Mouse (Mus musculus) stomach, embryonic 15.5 days (tissue): ENCODE results near the gene Tacc2. TPM values are rescaled to one million over a fixed set of nuclear protein-coding genes. Genes with fewer than 3 reads are reported as not detected.

Experiments used
- ATAC-seq: fragments of 200-750 bp; cut with Nextera tagmentation; 2 replicates; pipeline ENCODE4 v1.8.0; 2017; ENCODE audit warnings: low read depth, moderate number of reproducible peaks, moderate TSS enrichment; ENCODE audit not compliant: insufficient read depth, low FRiP score
- H3K27ac ChIP-seq: fragments of 300-500 bp; sonication (generic); 2 replicates; pipeline ENCODE4 v1.5.1; 2015; ENCODE audit warnings: mild to moderate bottlenecking, inconsistent platforms
- H3K27me3 ChIP-seq: fragments of 300-500 bp; sonication (generic); replicated peaks from 2 replicates; pipeline ENCODE4 v1.6.1; 2015; ENCODE audit warnings: inconsistent platforms
- H3K36me3 ChIP-seq: fragments of 300-500 bp; sonication (generic); 2 replicates; pipeline ENCODE4 v1.6.1; 2015; ENCODE audit warnings: inconsistent platforms
- H3K4me1 ChIP-seq: fragments of 300-500 bp; sonication (generic); 2 replicates; pipeline ENCODE4 v1.6.1; 2015; ENCODE audit warnings: inconsistent platforms
- H3K4me2 ChIP-seq: fragments of 300-500 bp; sonication (generic); 2 replicates; pipeline ENCODE4 v1.6.1; 2015; ENCODE audit warnings: mild to moderate bottlenecking, inconsistent platforms
- H3K4me3 ChIP-seq: fragments of 300-500 bp; sonication (generic); replicated peaks from 2 replicates; pipeline ENCODE4 v1.5.1; 2015; ENCODE audit warnings: inconsistent platforms
- H3K9ac ChIP-seq: fragments of 300-500 bp; sonication (generic); 2 replicates; pipeline ENCODE4 v1.6.1; 2015; ENCODE audit warnings: inconsistent platforms
- H3K9me3 ChIP-seq: fragments of 300-500 bp; sonication (generic); 2 replicates; pipeline ENCODE4 v1.6.1; 2016; ENCODE audit warnings: inconsistent platforms
- WGBS: fragments of 180-500 bp; shearing (Covaris S2); methylation state at CpG from one replicate; pipeline ENCODE4 v1.1.7; 2015; 5-methylcytosine and 5-hydroxymethylcytosine counted together
- polyA plus RNA-seq: library from polyadenylated mRNA; unstranded; fragments of >200 nt; fragmentation: Nextera tagmentation; extraction: Ambion mirVana; gene quantifications from 2 replicates; pipeline ENCODE4 v1.2.1, GENCODE M21; 2015

The Tacc2 gene
- polyA plus RNA-seq, 1 experiment from 2014 or later, result 21.4 TPM

DNA sequence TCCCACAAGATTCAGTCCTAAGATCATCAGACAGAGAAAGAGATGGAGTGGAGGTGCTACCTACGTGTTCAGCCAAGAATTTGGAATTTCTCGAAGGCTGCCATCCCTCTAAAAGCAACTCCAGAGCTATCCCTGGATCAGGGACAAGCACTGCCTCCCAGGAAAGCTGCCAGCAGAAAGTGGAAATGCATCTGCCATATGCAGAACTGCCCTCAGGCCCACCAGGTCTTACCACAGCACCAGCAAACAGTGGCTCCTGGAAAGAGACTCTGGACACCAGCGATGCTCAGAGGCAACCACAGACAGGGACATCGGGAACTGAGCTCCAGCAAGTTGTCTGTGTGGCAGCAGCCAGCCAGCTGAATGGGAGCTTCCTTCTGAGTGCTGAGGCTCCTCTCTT lies 45.1 kb downstream of the Tacc2 start:
- no peak overlapping the region for H3K4me2 ChIP-seq
- no peak overlapping the region for H3K27ac ChIP-seq
- H3K4me1 ChIP-seq, result no peaks in the 10 kb centered on the region
- H3K9ac ChIP-seq, result no peak overlapping the region
- ATAC-seq, result no peak
- no peaks in the 10 kb centered on the region for H3K9me3 ChIP-seq
- no peaks in the 10 kb centered on the region for H3K27me3 ChIP-seq
- H3K36me3 ChIP-seq, result no peaks in the 10 kb centered on the region
- H3K4me3 ChIP-seq, result no peak overlapping the region
- 78% methylated on average over 4 of the region's 4 CpGs for WGBS

- H3K36me3 ChIP-seq, result no peaks in the 10 kb centered on the region
- no peak overlapping the region for H3K27ac ChIP-seq
- no peaks in the 10 kb centered on the region for H3K27me3 ChIP-seq
- no peak overlapping the region for H3K9ac ChIP-seq
- H3K9me3 ChIP-seq, result no peaks in the 10 kb centered on the region
- no peak overlapping the region for H3K4me2 ChIP-seq
- no peaks in the 10 kb centered on the region for H3K4me1 ChIP-seq
- 81% methylated on average over 9 of the region's 9 CpGs for WGBS
- no peak overlapping the region for H3K4me3 ChIP-seq
- peak; percentile 43; the same call in 1 of the 2 replicates for ATAC-seq
These were observed 47.1 kb downstream of the Tacc2 start for GRCm38 (mm10) chr7:130624299-130624698.

- Histone ChIP-seq H3K4me3 (no peak overlapping the region), H3K4me2 (no peak overlapping the region), H3K36me3 (no peaks in the 10 kb centered on the region), H3K27ac (no peak overlapping the region), H3K9me3 (no peaks in the 10 kb centered on the region), H3K27me3 (no peaks in the 10 kb centered on the region), H3K9ac (no peak overlapping the region), H3K4me1 (no peaks in the 10 kb centered on the region)
- 82% methylated on average over 7 of the region's 7 CpGs for WGBS
- no peak for ATAC-seq
These were observed 48.1 kb downstream of the Tacc2 start for GRCm38 (mm10) chr7:130625361-130625760.

DNA sequence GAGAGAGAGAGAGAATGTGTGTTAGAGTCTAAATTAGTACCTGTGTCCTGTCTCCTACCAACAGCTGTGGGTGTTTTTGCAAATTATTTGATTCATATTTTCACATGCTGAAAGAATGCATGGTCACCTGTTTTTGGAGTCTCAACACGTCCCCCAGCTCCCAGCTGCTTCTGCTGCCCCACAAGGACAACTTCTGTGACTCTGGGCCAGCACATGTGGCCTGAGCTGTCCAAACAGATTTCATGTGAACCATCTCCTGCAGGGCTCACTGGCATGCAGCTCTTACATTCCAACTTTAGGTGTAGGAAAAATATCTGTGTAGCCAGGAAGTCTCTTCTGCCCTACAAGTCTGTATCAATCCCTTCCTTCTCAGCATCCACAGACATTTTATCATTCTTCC lies 51.4 kb downstream of the Tacc2 start:
- no peak overlapping the region for H3K27ac ChIP-seq
- peaks cover 8% of the 10 kb centered on the region for H3K4me1 ChIP-seq
- no peaks in the 10 kb centered on the region for H3K36me3 ChIP-seq
- no peaks in the 10 kb centered on the region for H3K9me3 ChIP-seq
- H3K4me3 ChIP-seq, result no peak overlapping the region
- WGBS, result 36% methylated on average over 1 of the region's 1 CpGs
- no peak for ATAC-seq
- H3K27me3 ChIP-seq, result no peaks in the 10 kb centered on the region
- H3K9ac ChIP-seq, result no peak overlapping the region
- no peak overlapping the region for H3K4me2 ChIP-seq

GRCm38 (mm10) chr7:130629999-130630398 lies 52.8 kb downstream of the Tacc2 start:
- no peak overlapping the region for H3K4me2 ChIP-seq
- no peaks in the 10 kb centered on the region for H3K9me3 ChIP-seq
- H3K4me3 ChIP-seq, result no peak overlapping the region
- H3K4me1 ChIP-seq, result peaks cover 8% of the 10 kb centered on the region
- ATAC-seq, result no peak
- H3K36me3 ChIP-seq, result no peaks in the 10 kb centered on the region
- H3K9ac ChIP-seq, result no peak overlapping the region
- H3K27ac ChIP-seq, result no peak overlapping the region
- no peaks in the 10 kb centered on the region for H3K27me3 ChIP-seq
- 88% methylated on average over 7 of the region's 7 CpGs for WGBS

DNA sequence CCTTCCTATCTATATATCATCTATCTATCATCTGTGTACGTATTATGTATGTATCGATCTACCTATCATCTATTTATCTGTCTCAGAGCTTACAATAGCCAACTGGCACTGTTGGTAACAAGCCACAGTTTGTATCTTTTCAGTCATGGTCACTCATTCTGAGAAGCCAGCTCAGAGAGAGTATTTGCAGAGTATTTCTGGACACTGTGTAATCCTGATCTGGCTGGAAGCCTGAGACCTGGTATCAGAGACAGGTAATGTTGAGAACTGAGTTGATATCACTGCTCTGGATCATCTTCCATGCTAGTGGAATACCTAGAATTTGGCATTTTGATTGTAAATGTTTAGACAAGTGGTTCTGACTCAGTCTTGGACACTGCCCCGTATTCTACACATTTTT lies 53.7 kb downstream of the Tacc2 start:
- Histone ChIP-seq H3K9me3 (no peaks in the 10 kb centered on the region), H3K36me3 (no peaks in the 10 kb centered on the region), H3K4me2 (no peak overlapping the region), H3K9ac (no peak overlapping the region), H3K4me1 (peaks cover 8% of the 10 kb centered on the region), H3K4me3 (no peak overlapping the region), H3K27me3 (no peaks in the 10 kb centered on the region), H3K27ac (no peak overlapping the region)
- WGBS, result 78% methylated on average over 3 of the region's 3 CpGs
- ATAC-seq, result no peak

DNA sequence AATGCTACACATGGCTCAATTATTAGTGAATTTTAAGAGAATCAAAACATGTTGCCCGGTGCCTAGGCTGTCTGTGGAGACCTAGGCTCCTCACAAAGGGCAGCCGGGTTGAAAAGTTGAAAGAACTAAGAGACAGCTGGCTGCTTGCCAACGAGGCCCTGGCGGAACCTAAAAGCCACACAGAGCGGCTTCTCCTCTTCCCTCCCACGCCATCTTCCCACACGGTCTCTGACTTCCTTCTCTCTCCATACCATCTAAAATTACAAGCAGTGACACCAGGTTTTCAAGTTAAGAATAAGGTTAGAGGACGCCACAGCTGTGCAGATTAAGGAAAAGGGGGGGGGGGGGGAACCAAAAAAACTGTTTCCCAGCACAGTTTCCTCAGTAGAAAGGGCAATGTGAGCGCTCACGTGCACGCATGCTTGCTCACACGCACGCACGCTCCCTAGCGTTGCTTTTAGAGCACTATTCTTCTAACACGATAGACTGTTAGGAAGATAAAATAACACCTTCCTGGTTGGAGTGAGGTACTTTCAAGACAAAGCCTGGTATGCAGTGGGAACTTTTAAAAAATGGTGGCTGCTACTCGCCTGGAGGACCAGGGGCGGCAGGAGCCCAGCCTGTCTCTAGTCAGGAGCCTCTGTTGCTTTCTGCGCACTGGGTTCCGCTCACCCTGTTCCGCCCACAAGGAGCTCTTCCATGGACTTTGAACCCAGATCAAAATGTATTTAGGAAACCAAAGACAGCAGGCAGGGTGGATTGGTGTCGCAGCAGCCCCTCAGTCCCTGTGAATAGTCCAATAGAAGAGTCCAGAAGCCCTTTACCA lies 54.5 kb downstream of the Tacc2 start:
- Histone ChIP-seq H3K4me2 (no peak overlapping the region), H3K9ac (no peak overlapping the region), H3K27ac (no peak overlapping the region), H3K27me3 (no peaks in the 10 kb centered on the region), H3K4me1 (peaks cover 8% of the 10 kb centered on the region), H3K4me3 (no peak overlapping the region), H3K36me3 (no peaks in the 10 kb centered on the region), H3K9me3 (no peaks in the 10 kb centered on the region)
- 52% methylated on average over 22 of the region's 22 CpGs for WGBS
- ATAC-seq, result no peak

- Histone ChIP-seq H3K4me1 (peaks cover 8% of the 10 kb centered on the region), H3K36me3 (no peaks in the 10 kb centered on the region), H3K9me3 (no peaks in the 10 kb centered on the region), H3K27me3 (no peaks in the 10 kb centered on the region), H3K27ac (no peak overlapping the region), H3K9ac (no peak overlapping the region), H3K4me2 (no peak overlapping the region), H3K4me3 (no peak overlapping the region)
- ATAC-seq, result no peak
- 88% methylated on average over 5 of the region's 5 CpGs for WGBS
These were observed 55.1 kb downstream of the Tacc2 start for GRCm38 (mm10) chr7:130632379-130632732.

GRCm38 (mm10) chr7:130634259-130634871 lies 57.1 kb downstream of the Tacc2 start:
- Histone ChIP-seq H3K27me3 (no peaks in the 10 kb centered on the region), H3K9me3 (no peaks in the 10 kb centered on the region), H3K36me3 (no peaks in the 10 kb centered on the region), H3K4me1 (peaks cover 8% of the 10 kb centered on the region), H3K4me3 (no peak overlapping the region), H3K27ac (no peak overlapping the region), H3K9ac (no peak overlapping the region), H3K4me2 (no peak overlapping the region)
- 85% methylated on average over 4 of the region's 4 CpGs for WGBS
- ATAC-seq, result no peak

- H3K9ac ChIP-seq, result no peak overlapping the region
- H3K4me1 ChIP-seq, result peaks cover 8% of the 10 kb centered on the region
- H3K4me3 ChIP-seq, result no peak overlapping the region
- 41% methylated on average over 7 of the region's 7 CpGs for WGBS
- no peaks in the 10 kb centered on the region for H3K36me3 ChIP-seq
- no peak overlapping the region for H3K4me2 ChIP-seq
- no peaks in the 10 kb centered on the region for H3K9me3 ChIP-seq
- no peak overlapping the region for H3K27ac ChIP-seq
- ATAC-seq, result no peak
- no peaks in the 10 kb centered on the region for H3K27me3 ChIP-seq
These were observed 58.0 kb downstream of the Tacc2 start for GRCm38 (mm10) chr7:130635212-130635611.

- 73% methylated on average over 3 of the region's 3 CpGs for WGBS
- ATAC-seq, result no peak
- no peaks in the 10 kb centered on the region for H3K36me3 ChIP-seq
- H3K9me3 ChIP-seq, result no peaks in the 10 kb centered on the region
- H3K4me3 ChIP-seq, result no peak overlapping the region
- no peaks in the 10 kb centered on the region for H3K27me3 ChIP-seq
- peaks cover 8% of the 10 kb centered on the region for H3K4me1 ChIP-seq
- H3K4me2 ChIP-seq, result no peak overlapping the region
- no peak overlapping the region for H3K27ac ChIP-seq
- no peak overlapping the region for H3K9ac ChIP-seq
These were observed 59.0 kb downstream of the Tacc2 start for GRCm38 (mm10) chr7:130636274-130636673.

- H3K36me3 ChIP-seq, result no peaks in the 10 kb centered on the region
- H3K4me3 ChIP-seq, result no peak overlapping the region
- no peak overlapping the region for H3K27ac ChIP-seq
- no peaks in the 10 kb centered on the region for H3K9me3 ChIP-seq
- no peak overlapping the region for H3K9ac ChIP-seq
- H3K4me1 ChIP-seq, result peaks cover 3% of the 10 kb centered on the region
- no peak overlapping the region for H3K4me2 ChIP-seq
- no peaks in the 10 kb centered on the region for H3K27me3 ChIP-seq
- ATAC-seq, result no peak
- 74% methylated on average over 4 of the region's 4 CpGs for WGBS
These were observed 59.7 kb downstream of the Tacc2 start for GRCm38 (mm10) chr7:130636902-130637301.
